In the genomic region with DNA sequence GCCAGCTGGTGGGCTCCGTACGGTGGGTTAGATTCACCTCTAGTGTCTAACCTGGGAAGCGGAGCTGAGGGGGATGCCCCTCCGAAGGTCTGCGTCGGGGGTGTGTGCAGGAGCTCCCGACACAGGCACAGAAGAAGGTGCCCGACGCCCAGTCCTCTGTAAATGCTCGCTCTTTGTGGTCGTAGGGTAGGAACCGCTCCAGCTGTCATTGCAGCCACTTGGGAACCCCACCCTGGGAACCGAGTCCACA, we compare ENCODE assay signal across 8 mouse cellular contexts. TPM values are rescaled to one million over a fixed set of nuclear protein-coding genes. Genes with fewer than 3 reads are reported as not detected.
A peak's percentile ranks its signal among the peaks of the same experiment; 100 is the strongest.
DNase-seq lines count a peak whose midpoint lies in the region; ATAC-seq and TF ChIP-seq lines count a peak whose summit lies in the region.

No protein-coding gene starts in this region.

- H3K4me2 ChIP-seq in lung, embryonic 14.5 days = peak overlapping the region; percentile 77
- H3K4me2 ChIP-seq in embryonic facial prominence, embryonic 12.5 days (replicated peaks) = peak overlapping the region; percentile 60
- H3K4me2 ChIP-seq in hindbrain, embryonic 15.5 days = peak overlapping the region; percentile 85
- peak overlapping the region; percentile 72 for H3K4me2 ChIP-seq in midbrain, embryonic 13.5 days (replicated peaks)

- H3K4me3 ChIP-seq in lung, embryonic 14.5 days (ENCODE audit: low read depth, low read length) = peak overlapping the region; percentile 98
- H3K4me3 ChIP-seq in embryonic facial prominence, embryonic 12.5 days = peak overlapping the region; percentile 75
- H3K4me3 ChIP-seq in hindbrain, embryonic 15.5 days = peak overlapping the region; percentile 94
- H3K4me3 ChIP-seq in midbrain, embryonic 13.5 days (replicated peaks) = peak overlapping the region; percentile 98

- no peak for DNase-seq in lung, embryonic 14.5 days
- no peak for DNase-seq in lung, postnatal 14 days
- no peak for DNase-seq in ovary, postnatal 14 days (ENCODE audit: low spot score)
- DNase-seq in frontal cortex, postnatal 10 days (ENCODE audit: low spot score in 2 of 2) = no peak
- no peak for DNase-seq in left cerebral cortex, postnatal 25 days (ENCODE audit: low spot score in 2 of 2)

- 0% methylated on average over 13 of the region's 13 CpGs for WGBS in lung, embryonic 14.5 days
- WGBS in embryonic facial prominence, embryonic 12.5 days = under 1% methylated on average over 13 of the region's 13 CpGs
- under 1% methylated on average over 13 of the region's 13 CpGs for WGBS in hindbrain, embryonic 15.5 days
- WGBS in midbrain, embryonic 13.5 days = 0% methylated on average over 13 of the region's 13 CpGs

- intact Hi-C loops in left cerebral cortex, postnatal 25 days (cut with DNase I) = loop anchor here (2.0 kb wide), 1 partner anchor 36 kb away; no protein-coding TSS in a partner anchor

- H3K9me3 ChIP-seq in lung, embryonic 14.5 days (ENCODE audit: low read depth, low read length) = no peaks in the 10 kb centered on the region
- H3K9me3 ChIP-seq in embryonic facial prominence, embryonic 12.5 days = no peaks in the 10 kb centered on the region
- H3K9me3 ChIP-seq in hindbrain, embryonic 15.5 days = no peaks in the 10 kb centered on the region
- no peaks in the 10 kb centered on the region for H3K9me3 ChIP-seq in midbrain, embryonic 13.5 days

- H3K27ac ChIP-seq in lung, embryonic 14.5 days (ENCODE audit: low read depth) = peak overlapping the region; percentile 97
- H3K27ac ChIP-seq in embryonic facial prominence, embryonic 12.5 days = peak overlapping the region; percentile 83
- peak overlapping the region; percentile 96 for H3K27ac ChIP-seq in hindbrain, embryonic 15.5 days (replicated peaks)
- peak overlapping the region; percentile 90 for H3K27ac ChIP-seq in midbrain, embryonic 13.5 days

- no peak for TF ChIP-seq CTCF in lung, embryonic 14.5 days (IDR thresholded peaks at IDR 0.05; ENCODE audit: low read depth)

- H3K4me1 ChIP-seq in lung, embryonic 14.5 days (ENCODE audit: insufficient read depth) = no peaks in the 10 kb centered on the region
- peaks cover 17% of the 10 kb centered on the region for H3K4me1 ChIP-seq in embryonic facial prominence, embryonic 12.5 days
- H3K4me1 ChIP-seq in hindbrain, embryonic 15.5 days (replicated peaks) = peaks cover 31% of the 10 kb centered on the region
- peaks cover 26% of the 10 kb centered on the region for H3K4me1 ChIP-seq in midbrain, embryonic 13.5 days (replicated peaks)

- peaks cover 40% of the 10 kb centered on the region for H3K36me3 ChIP-seq in lung, embryonic 14.5 days (ENCODE audit: insufficient read depth)
- peaks cover 35% of the 10 kb centered on the region for H3K36me3 ChIP-seq in embryonic facial prominence, embryonic 12.5 days
- peaks cover 34% of the 10 kb centered on the region for H3K36me3 ChIP-seq in hindbrain, embryonic 15.5 days
- H3K36me3 ChIP-seq in midbrain, embryonic 13.5 days = peaks cover 36% of the 10 kb centered on the region

- no peaks in the 10 kb centered on the region for H3K27me3 ChIP-seq in lung, embryonic 14.5 days (ENCODE audit: insufficient read depth, low read length)
- no peaks in the 10 kb centered on the region for H3K27me3 ChIP-seq in embryonic facial prominence, embryonic 12.5 days
- H3K27me3 ChIP-seq in hindbrain, embryonic 15.5 days = no peaks in the 10 kb centered on the region
- no peaks in the 10 kb centered on the region for H3K27me3 ChIP-seq in midbrain, embryonic 13.5 days

- H3K9ac ChIP-seq in lung, embryonic 14.5 days = peak overlapping the region; percentile 100
- H3K9ac ChIP-seq in embryonic facial prominence, embryonic 12.5 days = peak overlapping the region; percentile 86
- peak overlapping the region; percentile 99 for H3K9ac ChIP-seq in hindbrain, embryonic 15.5 days
- H3K9ac ChIP-seq in midbrain, embryonic 13.5 days (replicated peaks) = peak overlapping the region; percentile 97

- ATAC-seq in lung, embryonic 14.5 days (ENCODE audit: insufficient read depth) = peak; percentile 21; the same call in 1 of the 2 replicates
- 0 out of 2 replicates have a peak, but pooled peaks have one; percentile 24 for ATAC-seq in embryonic facial prominence, embryonic 12.5 days (ENCODE audit: insufficient number of reproducible peaks, insufficient read depth, low FRiP score, low TSS enrichment)
- peak; percentile 49 for ATAC-seq in hindbrain, embryonic 15.5 days (ENCODE audit: low FRiP score, low read depth)
- ATAC-seq in midbrain, embryonic 13.5 days = no peak; the same call in 1 of the 2 replicates

RNA-seq across cellular contexts. Expression of a gene that starts 0.7 kb away (rescaled TPM):
- 180 and 193 TPM in 2 replicates for polyA plus RNA-seq in lung, embryonic 14.5 days (2014; fragmentation: Nextera tagmentation; extraction: Ambion mirVana)
- polyA plus RNA-seq in embryonic facial prominence, embryonic 12.5 days (2016; fragmentation: Nextera tagmentation; extraction: Ambion mirVana) = 152 and 160 TPM in 2 replicates
- polyA plus RNA-seq in hindbrain, embryonic 15.5 days (2015; fragmentation: Nextera tagmentation; extraction: Ambion mirVana) = 150 and 157 TPM in 2 replicates
- 106 and 118 TPM in 2 replicates for polyA plus RNA-seq in midbrain, embryonic 13.5 days (2015; fragmentation: Nextera tagmentation; extraction: Ambion mirVana)
- total RNA-seq in left cerebral cortex, postnatal 25 days (2021) = 100 to 1,000 TPM; 112 to 119 TPM

RNA-seq across cellular contexts. Expression of a gene that starts 20.8 kb away (rescaled TPM):
- 22.4 and 24.9 TPM in 2 replicates for polyA plus RNA-seq in lung, embryonic 14.5 days (2014; fragmentation: Nextera tagmentation; extraction: Ambion mirVana)
- polyA plus RNA-seq in embryonic facial prominence, embryonic 12.5 days (2016; fragmentation: Nextera tagmentation; extraction: Ambion mirVana) = 26.5 and 29.6 TPM in 2 replicates
- polyA plus RNA-seq in hindbrain, embryonic 15.5 days (2015; fragmentation: Nextera tagmentation; extraction: Ambion mirVana) = 10.7 and 11.6 TPM in 2 replicates
- 13.3 and 15.3 TPM in 2 replicates for polyA plus RNA-seq in midbrain, embryonic 13.5 days (2015; fragmentation: Nextera tagmentation; extraction: Ambion mirVana)
- total RNA-seq in left cerebral cortex, postnatal 25 days (2021) = 10 to 100 TPM; 13.8 to 15.4 TPM

RNA-seq across cellular contexts. Expression of a gene that starts 48.3 kb away (rescaled TPM):
- polyA plus RNA-seq in lung, embryonic 14.5 days (2014; fragmentation: Nextera tagmentation; extraction: Ambion mirVana) = not detected in 2 replicates
- polyA plus RNA-seq in embryonic facial prominence, embryonic 12.5 days (2016; fragmentation: Nextera tagmentation; extraction: Ambion mirVana) = 0.13 TPM in 1 of 2 replicates, not detected in the other
- polyA plus RNA-seq in hindbrain, embryonic 15.5 days (2015; fragmentation: Nextera tagmentation; extraction: Ambion mirVana) = not detected in 2 replicates
- polyA plus RNA-seq in midbrain, embryonic 13.5 days (2015; fragmentation: Nextera tagmentation; extraction: Ambion mirVana) = not detected in 2 replicates
- total RNA-seq in left cerebral cortex, postnatal 25 days (2021) = not detected
